Mouse (Mus musculus): Measurements from ENCODE around the gene Tssc4. TPM values are rescaled to one million over a fixed set of nuclear protein-coding genes. Genes with fewer than 3 reads are reported as not detected.

Tssc4 gene
- polyA plus RNA-seq, 1 experiment from 2014 or later: 70.4 TPM

- Histone ChIP-seq H3K9ac (replicated peaks; ENCODE audit: low read length) (no peak overlapping the region), H3K27me3 (ENCODE audit: control insufficient read depth, insufficient read depth, low read length) (no peaks in the 10 kb centered on the region), H3K4me2 (ENCODE audit: low read length) (no peak overlapping the region), H3K4me1 (ENCODE audit: control insufficient read depth, insufficient read depth, low read length) (peaks cover 27% of the 10 kb centered on the region), H3K9me3 (ENCODE audit: control insufficient read depth, low read length) (no peaks in the 10 kb centered on the region), H3K36me3 (ENCODE audit: control insufficient read depth, insufficient read depth, low read length) (peaks cover 11% of the 10 kb centered on the region), H3K27ac (replicated peaks; ENCODE audit: low read depth, low read length) (no peak overlapping the region; the same call in 1 of the 2 replicates), H3K4me3 (replicated peaks; ENCODE audit: low read depth, low read length) (no peak overlapping the region)
- 91% methylated on average over 9 of the region's 9 CpGs for WGBS
- ATAC-seq (ENCODE audit: low FRiP score, low TSS enrichment) (no peak), DNase-seq (no peak)
These were observed 11.3 kb upstream of the Tssc4 start for GRCm38 (mm10) chr7:143057667-143058220.

- no peak overlapping the region; the same call in none of the 2 replicates for H3K27ac ChIP-seq (replicated peaks; ENCODE audit: low read depth, low read length)
- H3K9ac ChIP-seq (replicated peaks; ENCODE audit: low read length): no peak overlapping the region
- peaks cover 27% of the 10 kb centered on the region for H3K4me1 ChIP-seq (ENCODE audit: control insufficient read depth, insufficient read depth, low read length)
- 86% methylated on average over 5 of the region's 5 CpGs for WGBS
- H3K4me2 ChIP-seq (ENCODE audit: low read length): no peak overlapping the region
- H3K27me3 ChIP-seq (ENCODE audit: control insufficient read depth, insufficient read depth, low read length): no peaks in the 10 kb centered on the region
- ATAC-seq (ENCODE audit: low FRiP score, low TSS enrichment) (no peak), DNase-seq (no peak)
- H3K4me3 ChIP-seq (replicated peaks; ENCODE audit: low read depth, low read length): no peak overlapping the region
- H3K36me3 ChIP-seq (ENCODE audit: control insufficient read depth, insufficient read depth, low read length): peaks cover 16% of the 10 kb centered on the region
- no peaks in the 10 kb centered on the region for H3K9me3 ChIP-seq (ENCODE audit: control insufficient read depth, low read length)
These were observed 10.8 kb upstream of the Tssc4 start for GRCm38 (mm10) chr7:143058221-143058697.

- Histone ChIP-seq H3K4me3 (replicated peaks; ENCODE audit: low read depth, low read length) (no peak overlapping the region), H3K4me2 (ENCODE audit: low read length) (no peak overlapping the region), H3K36me3 (ENCODE audit: control insufficient read depth, insufficient read depth, low read length) (peaks cover 27% of the 10 kb centered on the region), H3K27ac (replicated peaks; ENCODE audit: low read depth, low read length) (no peak overlapping the region; the same call in 1 of the 2 replicates), H3K9me3 (ENCODE audit: control insufficient read depth, low read length) (no peaks in the 10 kb centered on the region), H3K9ac (replicated peaks; ENCODE audit: low read length) (no peak overlapping the region), H3K27me3 (ENCODE audit: control insufficient read depth, insufficient read depth, low read length) (no peaks in the 10 kb centered on the region), H3K4me1 (ENCODE audit: control insufficient read depth, insufficient read depth, low read length) (peaks cover 17% of the 10 kb centered on the region)
- no peak for ATAC-seq (ENCODE audit: low FRiP score, low TSS enrichment)
- no peak for DNase-seq
- WGBS: 76% methylated on average over 5 of the region's 5 CpGs
These were observed 9.7 kb upstream of the Tssc4 start for GRCm38 (mm10) chr7:143059202-143059870.

- Histone ChIP-seq H3K4me3 (replicated peaks; ENCODE audit: low read depth, low read length) (no peak overlapping the region), H3K27ac (replicated peaks; ENCODE audit: low read depth, low read length) (no peak overlapping the region), H3K4me1 (ENCODE audit: control insufficient read depth, insufficient read depth, low read length) (no peaks in the 10 kb centered on the region), H3K36me3 (ENCODE audit: control insufficient read depth, insufficient read depth, low read length) (peaks cover 55% of the 10 kb centered on the region), H3K9me3 (ENCODE audit: control insufficient read depth, low read length) (no peaks in the 10 kb centered on the region), H3K4me2 (ENCODE audit: low read length) (no peak overlapping the region), H3K27me3 (ENCODE audit: control insufficient read depth, insufficient read depth, low read length) (no peaks in the 10 kb centered on the region), H3K9ac (replicated peaks; ENCODE audit: low read length) (no peak overlapping the region)
- WGBS: 86% methylated on average over 2 of the region's 2 CpGs
- ATAC-seq (ENCODE audit: low FRiP score, low TSS enrichment) (no peak), DNase-seq (no peak)
These were observed 6.3 kb upstream of the Tssc4 start for GRCm38 (mm10) chr7:143062704-143063103.

- no peak overlapping the region for H3K27ac ChIP-seq (replicated peaks; ENCODE audit: low read depth, low read length)
- no peaks in the 10 kb centered on the region for H3K27me3 ChIP-seq (ENCODE audit: control insufficient read depth, insufficient read depth, low read length)
- no peak overlapping the region for H3K4me2 ChIP-seq (ENCODE audit: low read length)
- no peaks in the 10 kb centered on the region for H3K9me3 ChIP-seq (ENCODE audit: control insufficient read depth, low read length)
- H3K36me3 ChIP-seq (ENCODE audit: control insufficient read depth, insufficient read depth, low read length): peaks cover 55% of the 10 kb centered on the region
- DNase-seq (no peak), ATAC-seq (ENCODE audit: low FRiP score, low TSS enrichment) (no peak)
- WGBS: 14% methylated on average over 6 of the region's 6 CpGs
- no peak overlapping the region for H3K4me3 ChIP-seq (replicated peaks; ENCODE audit: low read depth, low read length)
- H3K4me1 ChIP-seq (ENCODE audit: control insufficient read depth, insufficient read depth, low read length): peaks cover 11% of the 10 kb centered on the region
- H3K9ac ChIP-seq (replicated peaks; ENCODE audit: low read length): no peak overlapping the region
These were observed 4.8 kb upstream of the Tssc4 start for GRCm38 (mm10) chr7:143064226-143064625.

GRCm38 (mm10) chr7:143065692-143066091 lies 3.4 kb upstream of the Tssc4 start:
- WGBS: 98% methylated on average over 2 of the region's 2 CpGs

GRCm38 (mm10) chr7:143067469-143067868 lies 1.6 kb upstream of the Tssc4 start:
- DNase-seq: no peak
- Histone ChIP-seq H3K36me3 (ENCODE audit: control insufficient read depth, insufficient read depth, low read length) (peaks cover 47% of the 10 kb centered on the region), H3K4me3 (replicated peaks; ENCODE audit: low read depth, low read length) (no peak overlapping the region), H3K27ac (replicated peaks; ENCODE audit: low read depth, low read length) (peak overlapping the region; percentile 98; the same call in 1 of the 2 replicates), H3K9me3 (ENCODE audit: control insufficient read depth, low read length) (no peaks in the 10 kb centered on the region), H3K9ac (replicated peaks; ENCODE audit: low read length) (no peak overlapping the region), H3K4me2 (ENCODE audit: low read length) (peak overlapping the region; percentile 83), H3K27me3 (ENCODE audit: control insufficient read depth, insufficient read depth, low read length) (no peaks in the 10 kb centered on the region), H3K4me1 (ENCODE audit: control insufficient read depth, insufficient read depth, low read length) (peaks cover 20% of the 10 kb centered on the region)
- WGBS: 77% methylated on average over 2 of the region's 2 CpGs
- ATAC-seq (ENCODE audit: low FRiP score, low TSS enrichment): no peak

More at GRCm38 (mm10) chr7:143065692-143066091, 3.4 kb upstream of the Tssc4 start:
- Histone ChIP-seq H3K4me3 (replicated peaks; ENCODE audit: low read depth, low read length) (no peak overlapping the region), H3K4me2 (ENCODE audit: low read length) (no peak overlapping the region), H3K36me3 (ENCODE audit: control insufficient read depth, insufficient read depth, low read length) (peaks cover 55% of the 10 kb centered on the region), H3K27me3 (ENCODE audit: control insufficient read depth, insufficient read depth, low read length) (no peaks in the 10 kb centered on the region), H3K27ac (replicated peaks; ENCODE audit: low read depth, low read length) (no peak overlapping the region), H3K4me1 (ENCODE audit: control insufficient read depth, insufficient read depth, low read length) (peaks cover 19% of the 10 kb centered on the region), H3K9ac (replicated peaks; ENCODE audit: low read length) (no peak overlapping the region), H3K9me3 (ENCODE audit: control insufficient read depth, low read length) (no peaks in the 10 kb centered on the region)
- DNase-seq (no peak), ATAC-seq (ENCODE audit: low FRiP score, low TSS enrichment) (no peak)

GRCm38 (mm10) chr7:143067897-143068296 lies 1.2 kb upstream of the Tssc4 start:
- ATAC-seq (ENCODE audit: low FRiP score, low TSS enrichment) (no peak), DNase-seq (no peak)
- Histone ChIP-seq H3K4me1 (ENCODE audit: control insufficient read depth, insufficient read depth, low read length) (peaks cover 20% of the 10 kb centered on the region), H3K9ac (replicated peaks; ENCODE audit: low read length) (no peak overlapping the region; the same call in 1 of the 2 replicates), H3K4me2 (ENCODE audit: low read length) (peak overlapping the region; percentile 83), H3K4me3 (replicated peaks; ENCODE audit: low read depth, low read length) (peak overlapping the region; percentile 83), H3K36me3 (ENCODE audit: control insufficient read depth, insufficient read depth, low read length) (peaks cover 43% of the 10 kb centered on the region), H3K27ac (replicated peaks; ENCODE audit: low read depth, low read length) (peak overlapping the region; percentile 98), H3K27me3 (ENCODE audit: control insufficient read depth, insufficient read depth, low read length) (no peaks in the 10 kb centered on the region), H3K9me3 (ENCODE audit: control insufficient read depth, low read length) (no peaks in the 10 kb centered on the region)
- WGBS: 81% methylated on average over 3 of the region's 3 CpGs

All from midbrain, embryonic 14.5 days (tissue).